Mouse (Mus musculus) heart, embryonic 14.5 days (tissue): Measurements from ENCODE around the gene Rbms3. TPM values are rescaled to one million over a fixed set of nuclear protein-coding genes. Genes with fewer than 3 reads are reported as not detected.

Source experiments
- ATAC-seq: fragments of 200-750 bp; cut with Nextera tagmentation; 2 replicates; pipeline ENCODE4 v1.8.0; 2017; ENCODE audit warnings: low read depth, moderate TSS enrichment; ENCODE audit not compliant: insufficient number of reproducible peaks, insufficient read depth, low FRiP score
- H3K27ac ChIP-seq, 2 experiments: fragments of 200-500 bp in 1 of 2; fragments of 300-500 bp in 1 of 2; sonication (generic) in 1 of 2; replicated peaks in 1 of 2; 2 replicates each; pipeline ENCODE4 v1.5.1; 2012 to 2014; ENCODE audit warnings: low read depth in 2 of 2, low read length in 2 of 2, control low read depth in 1 of 2, mild to moderate bottlenecking in 1 of 2, mixed read lengths in 1 of 2; ENCODE audit not compliant: control insufficient read depth in 1 of 2, insufficient read depth in 1 of 2
- H3K27me3 ChIP-seq: fragments of 300-500 bp; sonication (generic); 2 replicates; pipeline ENCODE4 v1.6.1; 2014; ENCODE audit warnings: mild to moderate bottlenecking, low read length, control low read depth; ENCODE audit not compliant: control insufficient read depth, insufficient read depth
- H3K36me3 ChIP-seq: fragments of 300-500 bp; sonication (generic); 2 replicates; pipeline ENCODE4 v1.6.1; 2014; ENCODE audit warnings: mild to moderate bottlenecking, control low read depth, low read length, mixed read lengths; ENCODE audit not compliant: control insufficient read depth, insufficient read depth
- H3K4me1 ChIP-seq, 2 experiments: fragments of 200-500 bp in 1 of 2; fragments of 300-500 bp in 1 of 2; sonication (generic) in 1 of 2; 2 replicates each; pipeline ENCODE4 v1.6.1; 2012 to 2014; ENCODE audit warnings: low read length in 2 of 2, control low read depth in 1 of 2, mixed read lengths in 1 of 2; ENCODE audit not compliant: control insufficient read depth in 2 of 2, insufficient read depth in 2 of 2
- H3K4me2 ChIP-seq: fragments of 300-500 bp; sonication (generic); 2 replicates; pipeline ENCODE4 v1.6.1; 2014; ENCODE audit warnings: mild to moderate bottlenecking, low read length
- H3K4me3 ChIP-seq, 2 experiments: fragments of 200-500 bp in 1 of 2; fragments of 300-500 bp in 1 of 2; sonication (generic) in 1 of 2; 2 replicates each; pipeline ENCODE4 v1.5.1; 2012 to 2014; ENCODE audit warnings: low read length in 2 of 2, mild to moderate bottlenecking in 2 of 2, control low read depth in 1 of 2, low read depth in 1 of 2, moderate library complexity in 1 of 2; ENCODE audit not compliant: control insufficient read depth in 1 of 2, insufficient read depth in 1 of 2
- H3K9ac ChIP-seq: fragments of 300-500 bp; sonication (generic); 2 replicates; pipeline ENCODE4 v1.6.1; 2014; ENCODE audit warnings: mild to moderate bottlenecking, low read length
- H3K9me3 ChIP-seq: fragments of 300-500 bp; sonication (generic); 2 replicates; pipeline ENCODE4 v1.6.1; 2016; ENCODE audit warnings: low read length, control low read depth; ENCODE audit not compliant: control insufficient read depth
- WGBS: fragments of 180-500 bp; shearing (Covaris S2); extraction: QIAGEN DNeasy Blood & Tissue Kit; methylation state at CpG from one replicate; pipeline ENCODE4 v1.1.7; 2014; 5-methylcytosine and 5-hydroxymethylcytosine counted together
- polyA plus RNA-seq: library from polyadenylated mRNA; unstranded; fragments of >200 nt; fragmentation: Nextera tagmentation; extraction: Ambion mirVana; gene quantifications from 2 replicates; pipeline ENCODE4 v1.2.1, GENCODE M21; 2014

Gene Rbms3
- polyA plus RNA-seq, 1 experiment from 2014 or later: 39.4 TPM

DNA sequence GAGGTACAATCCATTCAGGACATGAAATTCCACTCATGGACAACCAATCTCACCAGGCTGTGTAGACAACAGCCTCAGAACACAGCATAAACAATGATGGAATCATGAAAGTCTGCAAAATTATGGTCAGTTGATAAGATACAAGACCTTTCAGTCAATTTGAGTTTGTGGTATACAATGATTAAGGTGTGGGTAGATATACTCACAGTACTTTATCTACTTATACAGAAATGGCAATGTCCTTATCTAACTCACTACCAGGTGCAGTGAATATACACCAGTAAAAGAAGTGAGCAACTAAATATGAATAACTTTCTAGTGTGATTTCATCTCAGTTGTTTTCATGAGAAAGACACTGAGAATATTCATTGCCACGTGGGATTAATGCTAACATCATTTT, 796.9 kb downstream of the Rbms3 start:
- Histone ChIP-seq H3K9ac (no peak overlapping the region), H3K9me3 (no peaks in the 10 kb centered on the region), H3K4me3 (no peak overlapping the region), H3K4me2 (no peak overlapping the region), H3K4me1 (peaks cover 2 to 9% of the 10 kb centered on the region in 2 experiments; a peak in 2 of 4 replicates), H3K27ac (no peak overlapping the region), H3K27me3 (no peaks in the 10 kb centered on the region), H3K36me3 (no peaks in the 10 kb centered on the region)
- ATAC-seq: no peak
- WGBS: 81% methylated on average over 1 of the region's 1 CpGs

- 33% methylated on average over 5 of the region's 5 CpGs for WGBS
- no peaks in the 10 kb centered on the region for H3K27me3 ChIP-seq
- no peaks in the 10 kb centered on the region for H3K9me3 ChIP-seq
- no peak overlapping the region for H3K4me2 ChIP-seq
- H3K36me3 ChIP-seq: no peaks in the 10 kb centered on the region
- no peak overlapping the region for H3K4me3 ChIP-seq
- peaks cover 2 to 9% of the 10 kb centered on the region in 2 experiments; a peak in 2 of 4 replicates for H3K4me1 ChIP-seq
- H3K27ac ChIP-seq: no peak overlapping the region
- H3K9ac ChIP-seq: no peak overlapping the region
- ATAC-seq: no peak; the same call in 1 of the 2 replicates
Observed at GRCm38 (mm10) chr9:116831386-116831785, 798.3 kb downstream of the Rbms3 start.

- H3K9ac ChIP-seq: no peak overlapping the region
Observed at GRCm38 (mm10) chr9:116829929-116830328, 799.8 kb downstream of the Rbms3 start.

DNA sequence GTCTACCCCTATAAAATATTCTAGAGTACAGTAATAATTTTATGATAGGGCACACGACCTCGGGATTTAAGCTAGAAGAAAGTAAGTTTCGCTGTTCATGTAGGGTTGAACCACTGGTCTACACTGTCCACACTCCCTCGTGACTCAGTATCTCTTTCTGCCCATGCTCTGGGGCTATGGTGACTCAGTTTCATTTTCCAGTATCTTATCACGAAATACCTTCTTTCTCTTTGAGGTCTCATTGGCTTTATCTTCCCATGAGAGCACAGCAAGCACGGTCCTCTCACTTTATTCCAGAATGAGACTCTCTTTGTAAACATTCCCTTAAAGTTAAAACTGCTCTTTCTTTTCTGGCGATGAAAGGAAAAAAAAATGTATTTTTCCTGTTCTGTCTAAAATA, 808.1 kb downstream of the Rbms3 start:
- Histone ChIP-seq H3K9ac (no peak overlapping the region), H3K9me3 (no peaks in the 10 kb centered on the region), H3K4me1 (no peaks in the 10 kb centered on the region), H3K27ac (no peak overlapping the region), H3K36me3 (no peaks in the 10 kb centered on the region), H3K4me2 (no peak overlapping the region), H3K27me3 (no peaks in the 10 kb centered on the region), H3K4me3 (no peak overlapping the region)
- 77% methylated on average over 7 of the region's 7 CpGs for WGBS
- no peak for ATAC-seq

More at GRCm38 (mm10) chr9:116829929-116830328, 799.8 kb downstream of the Rbms3 start:
- no peak overlapping the region for H3K4me3 ChIP-seq
- H3K4me2 ChIP-seq: no peak overlapping the region
- ATAC-seq: no peak
- no peaks in the 10 kb centered on the region for H3K36me3 ChIP-seq
- no peaks in the 10 kb centered on the region for H3K27me3 ChIP-seq
- 47% methylated on average over 4 of the region's 4 CpGs for WGBS
- H3K4me1 ChIP-seq: peaks cover 2 to 9% of the 10 kb centered on the region in 2 experiments; a peak in 2 of 4 replicates
- H3K9me3 ChIP-seq: no peaks in the 10 kb centered on the region
- H3K27ac ChIP-seq: no peak overlapping the region

- Histone ChIP-seq H3K9ac (no peak overlapping the region), H3K27ac (no peak overlapping the region), H3K36me3 (no peaks in the 10 kb centered on the region), H3K4me3 (no peak overlapping the region), H3K9me3 (no peaks in the 10 kb centered on the region), H3K4me2 (no peak overlapping the region), H3K4me1 (no peaks in the 10 kb centered on the region), H3K27me3 (no peaks in the 10 kb centered on the region)
- no peak for ATAC-seq
- 72% methylated on average over 1 of the region's 1 CpGs for WGBS
Observed at GRCm38 (mm10) chr9:116817196-116817595, 812.5 kb downstream of the Rbms3 start.

DNA sequence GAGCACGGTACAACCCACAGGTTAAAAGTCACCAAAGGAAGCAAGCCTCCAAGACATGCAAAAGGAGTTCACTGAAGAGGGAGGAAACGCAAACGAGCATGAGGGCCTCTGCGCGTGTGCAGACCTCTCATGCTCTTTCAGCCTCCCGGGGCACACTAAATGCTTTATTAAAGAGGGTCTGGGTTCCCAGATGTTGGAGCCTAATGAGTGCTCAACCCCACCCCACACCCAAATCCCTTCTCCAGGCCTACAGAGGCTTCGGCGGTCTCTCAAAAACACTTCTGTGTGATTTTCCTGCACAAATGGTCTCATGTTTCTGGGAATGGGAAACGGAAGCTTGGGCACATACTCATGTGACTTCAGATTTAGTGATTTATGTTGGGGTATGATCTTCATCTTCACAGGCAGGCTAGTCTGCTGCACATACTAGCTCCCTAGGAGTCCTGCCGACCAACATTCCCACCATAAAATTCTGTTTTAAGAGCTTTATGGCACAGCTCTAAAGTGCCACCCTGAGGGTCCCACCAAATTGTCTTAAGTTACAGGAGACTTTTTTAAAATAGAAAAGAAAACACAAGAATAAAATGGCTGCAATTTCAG, 815.1 kb downstream of the Rbms3 start:
- H3K4me2 ChIP-seq: no peak overlapping the region
- H3K27me3 ChIP-seq: no peaks in the 10 kb centered on the region
- H3K27ac ChIP-seq: no peak overlapping the region
- ATAC-seq: no peak
- 83% methylated on average over 10 of the region's 10 CpGs for WGBS
- H3K4me1 ChIP-seq: no peaks in the 10 kb centered on the region
- no peak overlapping the region for H3K9ac ChIP-seq
- no peaks in the 10 kb centered on the region for H3K36me3 ChIP-seq
- H3K4me3 ChIP-seq: no peak overlapping the region
- H3K9me3 ChIP-seq: no peaks in the 10 kb centered on the region

GRCm38 (mm10) chr9:116813396-116813795, 816.3 kb downstream of the Rbms3 start:
- no peaks in the 10 kb centered on the region for H3K36me3 ChIP-seq
- no peak for ATAC-seq
- H3K27me3 ChIP-seq: no peaks in the 10 kb centered on the region
- no peak overlapping the region for H3K9ac ChIP-seq
- WGBS: 37% methylated on average over 2 of the region's 2 CpGs
- H3K9me3 ChIP-seq: no peaks in the 10 kb centered on the region
- H3K4me3 ChIP-seq: no peak overlapping the region
- H3K4me1 ChIP-seq: 0 out of 4 replicates have a peak, but pooled peaks cover 0 to under 1% of the 10 kb centered on the region in 2 experiments
- H3K27ac ChIP-seq: no peak overlapping the region
- H3K4me2 ChIP-seq: no peak overlapping the region

DNA sequence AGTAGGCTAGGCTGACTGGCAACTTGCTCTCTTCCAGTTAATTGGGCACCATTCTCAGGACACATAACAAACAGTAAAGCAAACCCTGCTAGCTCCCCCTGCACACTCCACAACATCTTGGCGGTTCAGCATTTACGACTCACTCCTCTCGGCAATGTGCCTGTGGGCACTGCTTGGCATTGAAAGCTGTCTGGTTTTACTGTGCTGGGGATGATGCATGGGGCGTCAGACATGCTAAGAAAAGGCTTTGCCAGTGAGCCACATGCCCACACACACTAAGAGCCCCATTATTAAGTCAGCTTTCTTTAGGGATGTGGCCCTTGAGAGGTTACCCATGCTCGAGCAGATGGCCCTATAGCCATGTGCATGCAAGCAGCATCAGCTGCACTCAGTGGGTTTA, 820.5 kb downstream of the Rbms3 start:
- Histone ChIP-seq H3K36me3 (no peaks in the 10 kb centered on the region), H3K9me3 (no peaks in the 10 kb centered on the region), H3K27ac (no peak overlapping the region), H3K4me3 (no peak overlapping the region), H3K9ac (no peak overlapping the region), H3K4me2 (no peak overlapping the region), H3K27me3 (no peaks in the 10 kb centered on the region), H3K4me1 (peaks cover 6 to 16% of the 10 kb centered on the region in 2 experiments)
- 92% methylated on average over 5 of the region's 5 CpGs for WGBS
- no peak for ATAC-seq
